26 mouse cellular contexts compared by ENCODE assay signal in the genomic region with DNA sequence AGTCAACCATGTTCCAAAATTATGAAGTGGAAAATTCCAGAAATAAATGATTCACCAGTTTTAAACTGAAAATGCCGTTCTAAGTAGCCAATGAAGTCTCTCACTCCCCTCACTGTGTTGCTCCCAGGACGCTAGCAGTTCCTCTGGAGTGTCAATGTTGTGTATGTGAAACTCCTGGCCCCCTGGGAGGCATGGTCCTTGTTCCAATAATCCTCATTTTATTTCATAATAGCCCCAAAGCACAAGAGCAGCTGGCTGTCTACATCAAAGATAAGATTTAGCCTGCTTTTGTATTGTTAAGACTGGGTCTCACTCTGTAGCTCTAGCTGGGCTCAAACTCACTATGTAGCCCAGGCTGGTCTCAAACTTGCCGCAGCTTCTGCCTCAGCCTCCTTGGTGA. TPM values are rescaled to one million over a fixed set of nuclear protein-coding genes. Genes with fewer than 3 reads are reported as not detected.
DNase-seq lines count a peak whose midpoint lies in the region; ATAC-seq and TF ChIP-seq lines count a peak whose summit lies in the region.
"Had no signal": no experiment of that assay in that cellular context is flagged by ENCODE, and none has a peak within 500 bp of the region (broad histone marks: within the 10 kb centered on the region; RNA-seq: fewer than 3 reads in every experiment).

No protein-coding gene starts in this region.

- WGBS in cerebellum, adult 2 months: 93% methylated on average over 3 of the region's 3 CpGs
- 87% methylated on average over 3 of the region's 3 CpGs for WGBS in liver, embryonic 13.5 days (ENCODE audit: insufficient replicate concordance)
- WGBS in liver, embryonic 11.5 days: 91% methylated on average over 3 of the region's 3 CpGs

- intact Hi-C loops in heart, postnatal 25 days (cut with DNase I): no loop called here

- peak; percentile 31 for DNase-seq in cerebellum, adult 9-11 months
- DNase-seq in cerebellum, adult 2 months: no peak
- DNase-seq in heart, adult 11 months: peak; percentile 88
- no peak for DNase-seq in heart, postnatal 25 days (ENCODE audit: low spot score)
- DNase-seq in liver, embryonic 13.5 days: no peak
- DNase-seq in liver, embryonic 11.5 days (ENCODE audit: low spot score): no peak
- no peak for DNase-seq in spleen, adult 18-20 months
- DNase-seq: adrenal gland, adult 8-10 months; adrenal gland, postnatal 25 days; cerebellum, postnatal 25 days; embryo, embryonic 11 days; gastrocnemius, postnatal 10 days; heart, postnatal 10 days; heart, postnatal 4 days; kidney, adult 11 months; kidney, adult 8-10 months had no signal

- no peaks in the 10 kb centered on the region; the same call in 1 of the 2 replicates for H3K4me1 ChIP-seq in cerebellum, adult 2 months (ENCODE audit: control insufficient read depth, insufficient read depth, low read length)
- peaks cover 16% of the 10 kb centered on the region for H3K4me1 ChIP-seq in liver, embryonic 13.5 days (replicated peaks)
- H3K4me1 ChIP-seq in liver, embryonic 11.5 days (replicated peaks; ENCODE audit: control insufficient read depth, insufficient read depth, low read length): no peaks in the 10 kb centered on the region
- H3K4me1 ChIP-seq in brown adipose tissue, adult 24 weeks (ENCODE audit: control insufficient read depth, insufficient read depth, insufficient read length, low read length): peaks cover 6% of the 10 kb centered on the region; the same call in 1 of the 2 replicates
- H3K4me1 ChIP-seq: intestine, embryonic 15.5 days had no signal

- TF ChIP-seq CTCF in cerebellum, adult 2 months (IDR thresholded peaks at IDR 0.05; ENCODE audit: borderline replicate concordance, insufficient read depth, low read depth, low read length): no peak

- H3K9ac ChIP-seq in liver, embryonic 13.5 days: no peak overlapping the region
- H3K9ac ChIP-seq in liver, embryonic 11.5 days (ENCODE audit: low read depth, low read length): no peak overlapping the region
- H3K9ac ChIP-seq: embryonic facial prominence, embryonic 13.5 days; forebrain, embryonic 12.5 days; forebrain, embryonic 15.5 days; heart, embryonic 12.5 days; heart, embryonic 15.5 days; hindbrain, embryonic 12.5 days; hindbrain, embryonic 15.5 days; intestine, embryonic 15.5 days had no signal

- no peak for ATAC-seq in liver, embryonic 13.5 days (ENCODE audit: low read depth)
- ATAC-seq in liver, embryonic 11.5 days (replicated peaks; ENCODE audit: low FRiP score): no peak

- TF ChIP-seq POLR2A in cerebellum, adult 2 months (IDR thresholded peaks at IDR 0.05; ENCODE audit: borderline replicate concordance, insufficient read depth, low read length): no peak

- no peaks in the 10 kb centered on the region for H3K36me3 ChIP-seq in liver, embryonic 13.5 days
- no peaks in the 10 kb centered on the region for H3K36me3 ChIP-seq in liver, embryonic 11.5 days (ENCODE audit: control insufficient read depth, insufficient read depth, low read length)
- H3K36me3 ChIP-seq: embryonic facial prominence, embryonic 10.5 days; embryonic facial prominence, embryonic 13.5 days; forebrain, embryonic 12.5 days; forebrain, embryonic 15.5 days; heart, embryonic 12.5 days; heart, embryonic 15.5 days; hindbrain, embryonic 12.5 days; hindbrain, embryonic 15.5 days; intestine, embryonic 15.5 days had no signal

- H3K9me3 ChIP-seq in liver, embryonic 13.5 days (replicated peaks): no peaks in the 10 kb centered on the region
- no peaks in the 10 kb centered on the region for H3K9me3 ChIP-seq in liver, embryonic 11.5 days (ENCODE audit: control insufficient read depth, low read length)
- H3K9me3 ChIP-seq: embryonic facial prominence, embryonic 10.5 days; embryonic facial prominence, embryonic 13.5 days; forebrain, embryonic 12.5 days; forebrain, embryonic 15.5 days; heart, embryonic 12.5 days; heart, embryonic 15.5 days; hindbrain, embryonic 12.5 days; hindbrain, embryonic 15.5 days; intestine, embryonic 15.5 days had no signal

- no peak overlapping the region for H3K27ac ChIP-seq in cerebellum, adult 2 months (ENCODE audit: insufficient read depth, low read length)
- H3K27ac ChIP-seq in liver, embryonic 13.5 days: no peak overlapping the region
- no peak overlapping the region for H3K27ac ChIP-seq in liver, embryonic 11.5 days (ENCODE audit: low read depth, low read length)
- peak overlapping the region; percentile 78; the same call in 1 of the 2 replicates for H3K27ac ChIP-seq in brown adipose tissue, adult 24 weeks (replicated peaks; ENCODE audit: low read depth, low read length)
- H3K27ac ChIP-seq: forebrain, embryonic 12.5 days had no signal

- H3K4me2 ChIP-seq in liver, embryonic 13.5 days: 0 out of 2 replicates have a peak overlapping the region, but pooled peaks have one; percentile 95
- H3K4me2 ChIP-seq in liver, embryonic 11.5 days: no peak overlapping the region

- no peak overlapping the region for H3K4me3 ChIP-seq in cerebellum, adult 2 months (replicated peaks; ENCODE audit: insufficient read depth, low read depth, low read length)
- no peak overlapping the region for H3K4me3 ChIP-seq in liver, embryonic 13.5 days (replicated peaks)
- no peak overlapping the region for H3K4me3 ChIP-seq in liver, embryonic 11.5 days (ENCODE audit: low read depth, low read length)
- no peak overlapping the region for H3K4me3 ChIP-seq in brown adipose tissue, adult 24 weeks (ENCODE audit: insufficient read depth, low read depth, low read length)

- H3K27me3 ChIP-seq in cerebellum, adult 2 months (ENCODE audit: control insufficient read depth, insufficient read depth, low read length): no peaks in the 10 kb centered on the region
- no peaks in the 10 kb centered on the region for H3K27me3 ChIP-seq in liver, embryonic 13.5 days
- H3K27me3 ChIP-seq in liver, embryonic 11.5 days (replicated peaks; ENCODE audit: control insufficient read depth, insufficient read depth, low read length): no peaks in the 10 kb centered on the region
- H3K27me3 ChIP-seq: embryonic facial prominence, embryonic 13.5 days; forebrain, embryonic 12.5 days; forebrain, embryonic 15.5 days; heart, embryonic 12.5 days; heart, embryonic 15.5 days; hindbrain, embryonic 12.5 days; hindbrain, embryonic 15.5 days; intestine, embryonic 15.5 days had no signal

RNA-seq across cellular contexts. Expression of a gene that starts 1.0 kb away (rescaled TPM):
- 14.4 and 16.4 TPM in 2 replicates for polyA plus RNA-seq in cerebellum, adult 2 months (2012; rRNA removed)
- total RNA-seq in heart, postnatal 25 days (2021): 10 to 100 TPM; 12.6 to 14.6 TPM
- 5.1 and 5.7 TPM in 2 replicates for polyA plus RNA-seq in liver, embryonic 13.5 days (2015; fragmentation: Nextera tagmentation; extraction: Ambion mirVana)
- 8.5 and 10.8 TPM in 2 replicates for polyA plus RNA-seq in liver, embryonic 11.5 days (2014; fragmentation: Nextera tagmentation; extraction: Ambion mirVana)
- 13.7 and 28.0 TPM in 2 replicates for polyA plus RNA-seq in brown adipose tissue, adult 24 weeks (2012; ENCODE audit: insufficient read depth, insufficient read length, missing spikeins)

Comparison
In these comparisons a context has a peak if more than half of its experiments do, and no peak if none do; other contexts are left out.
1. DNase-seq: peak in cerebellum, adult 9-11 months (single experiment) and heart, adult 11 months (single experiment); none in cerebellum, adult 2 months (0 of 2), heart, postnatal 25 days (single experiment), liver, embryonic 13.5 days (single experiment), liver, embryonic 11.5 days (single experiment) and spleen, adult 18-20 months (0 of 2).